Mouse (Mus musculus) left cerebral cortex, adult 18-20 months (tissue): ENCODE data around the gene Itih4. TPM values are rescaled to one million over a fixed set of nuclear protein-coding genes. Genes with fewer than 3 reads are reported as not detected.

Source experiments
- DNase-seq, 2 experiments: peaks; one replicate each; pipeline ENCODE4 v3.0.0; 2021 to 2022; ENCODE audit warnings: low spot score in 2 of 2, mixed read lengths in 1 of 2
- total RNA-seq, 2 experiments: library from RNA; stranded (reverse); gene quantifications; 2 replicates each; pipeline ENCODE4 v1.2.3; 2021

Gene Itih4
- total RNA-seq, 2 experiments from 2014 or later: 0.19 TPM; not detected in 1

GRCm38 (mm10) chr14:30878958-30879571 is 7.2 kb upstream of the Itih4 start, which contains the start of gene Mustn1:
Gene Mustn1, plus strand, starts transcription at chr14:30879200.
- DNase-seq: peak in 1 of 2 experiments; percentile 36

- no peak for DNase-seq
Observed at GRCm38 (mm10) chr14:30879794-30880193, 6.5 kb upstream of the Itih4 start.

DNA sequence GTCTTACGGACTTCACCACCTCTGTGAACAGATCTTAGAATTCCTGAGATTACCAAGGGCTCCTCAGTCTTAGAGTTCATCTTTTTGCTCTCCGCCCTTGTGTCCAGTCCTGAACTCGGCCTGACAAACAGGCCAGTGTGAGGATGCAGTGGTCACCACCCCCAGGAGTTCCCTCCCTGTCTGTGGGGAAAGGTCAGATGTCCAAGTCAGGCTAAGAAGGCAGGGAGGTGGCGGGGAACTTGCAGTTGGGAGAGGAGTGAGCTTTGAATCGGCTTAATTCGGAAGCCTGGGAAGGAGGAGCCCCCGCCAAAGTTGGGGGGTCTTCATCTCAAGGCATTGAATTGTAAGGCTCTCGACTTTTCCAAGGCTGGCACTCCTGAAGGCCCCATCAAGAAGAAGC is 6.0 kb upstream of the Itih4 start:
- no peak for DNase-seq

GRCm38 (mm10) chr14:30880811-30881717 is 5.2 kb upstream of the Itih4 start:
- peak; percentile 57 to 63 for DNase-seq

- no peak for DNase-seq
Observed at GRCm38 (mm10) chr14:30881718-30882108, 4.6 kb upstream of the Itih4 start.

- DNase-seq: no peak
Observed at GRCm38 (mm10) chr14:30885298-30885697, 978 bp upstream of the Itih4 start.

- no peak for DNase-seq
Observed at GRCm38 (mm10) chr14:30888271-30888732, 2.0 kb downstream of the Itih4 start.

- DNase-seq: no peak
Observed at GRCm38 (mm10) chr14:30899972-30900371, 13.7 kb downstream of the Itih4 start.

GRCm38 (mm10) chr14:30902628-30903027 is 16.4 kb downstream of the Itih4 start:
- no peak for DNase-seq

DNA sequence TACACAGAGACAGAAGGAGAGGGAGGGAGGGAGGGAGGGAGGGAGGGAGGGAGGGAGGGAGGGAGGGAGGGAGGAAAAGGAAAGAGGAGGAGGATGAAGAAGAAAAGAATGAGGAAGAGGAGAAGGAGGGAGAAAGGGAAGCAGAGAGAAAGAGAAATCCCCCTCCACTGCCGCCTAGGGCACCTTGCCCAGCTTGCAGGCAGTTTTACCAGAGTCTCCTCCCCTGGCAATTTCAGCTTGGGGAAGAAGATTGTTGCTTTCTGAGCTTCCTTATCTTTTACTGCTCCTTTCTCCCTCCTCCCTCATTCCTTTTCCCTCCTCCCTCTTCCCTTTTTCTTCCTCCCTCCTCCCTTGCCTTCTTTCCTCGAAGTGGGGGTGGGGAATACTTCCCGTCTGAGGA is 16.8 kb downstream of the Itih4 start:
- DNase-seq: no peak

GRCm38 (mm10) chr14:30904307-30904706 is 18.0 kb downstream of the Itih4 start:
- no peak for DNase-seq

DNA sequence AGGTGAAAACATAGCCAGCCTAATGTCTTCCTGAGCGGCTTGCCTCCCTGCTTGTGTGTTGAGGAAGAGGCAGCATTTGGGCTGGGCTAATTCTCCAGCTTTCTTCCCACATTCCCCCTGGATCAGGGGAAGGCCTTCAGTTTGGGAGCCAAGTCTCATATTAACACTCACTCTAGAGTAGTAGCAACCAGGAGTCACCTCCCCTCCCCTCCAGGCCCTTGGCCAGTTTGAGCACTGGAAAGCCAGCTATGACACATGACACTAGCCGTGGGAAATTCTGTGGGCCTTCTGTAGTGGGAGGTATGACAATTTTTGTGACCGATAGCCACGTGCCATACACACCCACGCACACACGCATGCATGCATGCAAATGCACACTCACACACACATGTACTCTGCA is 19.7 kb downstream of the Itih4 start:
- DNase-seq: no peak

GRCm38 (mm10) chr14:30907814-30908265 is 21.6 kb downstream of the Itih4 start:
- DNase-seq: no peak

- DNase-seq: no peak
Observed at GRCm38 (mm10) chr14:30911141-30911540, 24.9 kb downstream of the Itih4 start.

- DNase-seq: no peak
Observed at GRCm38 (mm10) chr14:30912641-30913040, 26.4 kb downstream of the Itih4 start.

DNA sequence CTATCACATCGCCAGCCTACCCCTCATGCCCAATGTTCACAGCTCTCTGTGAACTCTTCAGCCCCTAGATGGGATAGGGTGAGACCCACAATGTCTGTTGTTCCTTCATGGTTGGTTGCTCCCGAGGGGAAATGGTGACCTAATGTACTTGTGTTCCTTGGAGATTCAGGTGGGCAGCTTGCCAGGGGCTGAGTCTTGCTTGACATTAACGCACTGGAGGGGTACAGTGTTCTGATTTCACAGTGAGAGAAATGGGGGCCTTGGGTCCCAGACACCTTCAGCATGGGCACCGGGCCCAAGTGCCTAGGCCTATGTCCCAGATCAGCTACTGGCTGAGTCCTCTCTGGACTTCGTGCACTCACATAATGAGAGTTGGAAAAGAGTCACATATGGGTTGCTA is 27.1 kb downstream of the Itih4 start:
- no peak for DNase-seq

- DNase-seq: no peak
Observed at GRCm38 (mm10) chr14:30916516-30916915, 30.2 kb downstream of the Itih4 start.

DNA sequence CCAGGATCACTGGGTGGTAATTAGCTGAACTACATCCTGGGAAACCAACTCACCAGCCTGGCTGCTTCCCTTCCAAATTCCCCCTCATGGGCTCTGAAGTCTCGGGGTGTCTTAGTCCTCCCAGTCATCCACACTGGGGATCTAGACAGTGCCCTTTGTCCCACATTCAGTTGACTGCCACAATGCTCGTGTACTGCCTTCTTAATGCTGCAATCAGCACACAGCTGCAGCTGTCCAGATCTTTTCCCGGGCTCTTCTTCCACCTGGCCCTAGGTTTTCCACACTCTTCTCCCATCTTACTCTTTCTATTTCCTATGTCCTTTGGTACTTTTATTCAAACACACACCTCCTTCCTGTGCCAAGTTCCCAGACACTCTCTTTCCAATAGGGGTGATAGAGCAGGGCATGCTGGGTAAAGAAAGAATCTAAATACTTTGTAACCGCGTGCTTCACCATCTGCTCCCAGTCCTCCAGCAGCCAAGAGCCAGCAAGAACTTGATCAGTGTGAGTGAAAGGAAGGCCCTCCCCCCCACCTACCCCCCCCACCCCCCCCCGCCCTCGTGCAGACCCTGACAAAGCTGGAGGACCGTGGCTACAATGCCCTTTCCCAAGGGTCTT is 35.9 kb downstream of the Itih4 start:
- no peak for DNase-seq

- DNase-seq: peak; percentile 11 to 37
Observed at GRCm38 (mm10) chr14:30923375-30924105, 37.3 kb downstream of the Itih4 start, which contains the start of gene Itih3. Gene Itih3, minus strand, starts transcription at chr14:30923760.

DNA sequence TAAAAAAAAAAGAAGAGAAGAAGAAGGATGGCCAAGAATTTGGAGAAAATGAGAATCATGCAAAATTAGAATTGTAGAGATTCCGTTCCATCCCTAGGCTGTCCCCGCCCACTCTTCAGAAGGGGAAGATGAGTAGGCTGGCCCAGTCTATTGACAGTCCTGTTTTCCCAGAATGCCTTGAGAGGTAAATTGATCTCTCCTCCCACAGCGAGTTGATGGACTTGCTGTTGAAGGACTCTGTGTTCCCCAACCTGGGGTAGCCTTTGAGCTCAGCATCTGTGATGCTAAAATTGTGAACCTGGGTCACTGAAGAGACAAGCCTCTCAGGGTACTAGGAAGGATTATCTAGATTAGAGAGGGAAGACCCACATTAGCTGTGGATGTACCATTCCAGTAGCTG is 39.2 kb downstream of the Itih4 start:
- DNase-seq: no peak

- no peak for DNase-seq
Observed at GRCm38 (mm10) chr14:30930386-30930785, 44.1 kb downstream of the Itih4 start.
